Mouse (Mus musculus) lung, embryonic 14.5 days (tissue): ENCODE results near the gene Defb28. TPM values are rescaled to one million over a fixed set of nuclear protein-coding genes. Genes with fewer than 3 reads are reported as not detected.

ENCODE experiments used
- ATAC-seq: fragments of 200-750 bp; cut with Nextera tagmentation; 2 replicates; pipeline ENCODE4 v1.8.0; 2017; ENCODE audit warnings: mild to moderate bottlenecking, moderate TSS enrichment, moderate library complexity; ENCODE audit not compliant: insufficient read depth
- DNase-seq: peaks from one replicate; pipeline ENCODE4 v3.0.0-alpha.2; 2015
- H3K27ac ChIP-seq: fragments of 300-500 bp; sonication (generic); 2 replicates; pipeline ENCODE4 v1.5.1; 2014; ENCODE audit warnings: low read depth, mild to moderate bottlenecking, moderate library complexity
- H3K27me3 ChIP-seq: fragments of 300-500 bp; sonication (generic); 2 replicates; pipeline ENCODE4 v1.6.1; 2014; ENCODE audit warnings: low read length, control low read depth; ENCODE audit not compliant: insufficient read depth
- H3K36me3 ChIP-seq: fragments of 300-500 bp; sonication (generic); 2 replicates; pipeline ENCODE4 v1.6.1; 2014; ENCODE audit warnings: control low read depth; ENCODE audit not compliant: insufficient read depth
- H3K4me1 ChIP-seq: fragments of 300-500 bp; sonication (generic); 2 replicates; pipeline ENCODE4 v1.6.1; 2014; ENCODE audit warnings: antibody characterized with exemption, control low read depth; ENCODE audit not compliant: insufficient read depth
- H3K4me2 ChIP-seq: fragments of 300-500 bp; sonication (generic); 2 replicates; pipeline ENCODE4 v1.6.1; 2014; ENCODE audit warnings: mild to moderate bottlenecking
- H3K4me3 ChIP-seq: fragments of 300-500 bp; sonication (generic); 2 replicates; pipeline ENCODE4 v1.5.1; 2014; ENCODE audit warnings: low read depth, low read length
- H3K9ac ChIP-seq: fragments of 300-500 bp; sonication (generic); 2 replicates; pipeline ENCODE4 v1.6.1; 2014
- H3K9me3 ChIP-seq: fragments of 300-500 bp; sonication (generic); 2 replicates; pipeline ENCODE4 v1.6.1; 2016; ENCODE audit warnings: low read depth, low read length, control low read depth
- CTCF ChIP-seq: IDR thresholded peaks from 2 replicates; pipeline ENCODE4 v1.5.1; 2016; ENCODE audit warnings: antibody characterized with exemption, low read depth
- WGBS: fragments of 180-500 bp; shearing (Covaris S2); extraction: QIAGEN DNeasy Blood & Tissue Kit; methylation state at CpG from one replicate; pipeline ENCODE4 v1.1.7; 2014; 5-methylcytosine and 5-hydroxymethylcytosine counted together
- polyA plus RNA-seq: library from polyadenylated mRNA; unstranded; fragments of >200 nt; fragmentation: Nextera tagmentation; extraction: Ambion mirVana; gene quantifications from 2 replicates; pipeline ENCODE4 v1.2.1, GENCODE M21; 2014

The Defb28 gene
- polyA plus RNA-seq, 1 experiment from 2014 or later = not detected

GRCm38 (mm10) chr2:152493151-152493550, 24.9 kb upstream of the Defb28 start:
- Histone ChIP-seq H3K4me3 (no peak overlapping the region), H3K36me3 (no peaks in the 10 kb centered on the region), H3K9me3 (no peaks in the 10 kb centered on the region), H3K9ac (no peak overlapping the region), H3K27ac (no peak overlapping the region), H3K4me1 (no peaks in the 10 kb centered on the region), H3K27me3 (no peaks in the 10 kb centered on the region), H3K4me2 (no peak overlapping the region)
- no peak for DNase-seq
- 72% methylated on average over 6 of the region's 6 CpGs for WGBS
- TF ChIP-seq CTCF = 0 out of 2 replicates have a peak, but pooled peaks have one; percentile 22
- no peak for ATAC-seq

GRCm38 (mm10) chr2:152498020-152498419, 20.0 kb upstream of the Defb28 start:
- Histone ChIP-seq H3K9me3 (no peaks in the 10 kb centered on the region), H3K27me3 (no peaks in the 10 kb centered on the region), H3K27ac (no peak overlapping the region), H3K4me2 (no peak overlapping the region), H3K4me1 (no peaks in the 10 kb centered on the region), H3K36me3 (no peaks in the 10 kb centered on the region), H3K9ac (no peak overlapping the region), H3K4me3 (no peak overlapping the region)
- TF ChIP-seq CTCF = no peak
- ATAC-seq (no peak), DNase-seq (no peak)
- 45% methylated on average over 6 of the region's 6 CpGs for WGBS

- no peak overlapping the region for H3K4me2 ChIP-seq
- DNase-seq = peak; percentile 10
- no peak for ATAC-seq
Measured at GRCm38 (mm10) chr2:152500204-152500862, 17.7 kb upstream of the Defb28 start.

DNA sequence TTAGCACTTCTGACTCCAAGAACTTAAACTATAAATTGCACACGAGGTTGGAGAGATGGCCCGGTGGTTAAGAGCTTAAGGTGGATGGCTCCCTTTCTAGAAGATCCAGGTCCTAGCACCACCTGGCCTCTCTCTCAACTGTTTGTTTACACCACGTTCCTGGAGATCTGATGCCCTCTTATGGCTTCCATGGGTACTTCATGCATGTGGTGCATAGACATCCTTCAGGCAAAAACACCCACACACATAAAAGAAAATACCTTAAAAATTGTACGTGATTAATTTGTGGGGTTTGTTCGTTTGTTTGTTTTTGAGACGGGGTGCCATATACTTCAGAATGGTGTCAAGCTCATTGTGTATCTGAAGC, 17.2 kb upstream of the Defb28 start:
- ATAC-seq = no peak
- H3K9me3 ChIP-seq = no peaks in the 10 kb centered on the region

More at GRCm38 (mm10) chr2:152500204-152500862, 17.7 kb upstream of the Defb28 start:
- no peaks in the 10 kb centered on the region for H3K36me3 ChIP-seq
- TF ChIP-seq CTCF = no peak
- H3K4me1 ChIP-seq = no peaks in the 10 kb centered on the region
- H3K4me3 ChIP-seq = no peak overlapping the region
- no peak overlapping the region for H3K27ac ChIP-seq
- H3K9me3 ChIP-seq = no peaks in the 10 kb centered on the region
- H3K27me3 ChIP-seq = no peaks in the 10 kb centered on the region
- no peak overlapping the region for H3K9ac ChIP-seq
- WGBS = 52% methylated on average over 7 of the region's 7 CpGs

DNA sequence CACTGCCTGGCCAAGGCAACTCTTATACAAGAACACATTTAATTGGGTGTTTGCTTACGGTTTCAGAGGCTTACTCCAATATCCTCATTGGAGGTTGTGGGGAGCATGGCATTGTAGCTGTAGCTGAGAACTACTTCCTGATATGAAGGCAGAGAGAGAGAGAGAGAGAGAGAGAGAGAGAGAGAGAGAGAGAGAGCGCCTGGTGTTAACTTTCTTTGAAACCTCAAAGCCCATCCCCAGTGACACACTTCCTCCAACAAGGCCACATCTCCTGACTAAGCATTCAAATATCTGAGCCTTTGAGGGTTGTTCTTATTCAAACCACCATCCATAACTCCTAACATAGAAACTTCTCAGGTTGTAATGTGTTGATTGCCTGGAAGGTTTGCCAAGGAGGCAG, 14.1 kb upstream of the Defb28 start:
- H3K4me1 ChIP-seq = no peaks in the 10 kb centered on the region
- H3K4me3 ChIP-seq = no peak overlapping the region
- H3K36me3 ChIP-seq = no peaks in the 10 kb centered on the region
- H3K27ac ChIP-seq = no peak overlapping the region
- H3K9me3 ChIP-seq = no peaks in the 10 kb centered on the region
- H3K27me3 ChIP-seq = no peaks in the 10 kb centered on the region
- DNase-seq (no peak), ATAC-seq (no peak)
- WGBS = 70% methylated on average over 2 of the region's 2 CpGs
- H3K9ac ChIP-seq = no peak overlapping the region
- TF ChIP-seq CTCF = no peak
- no peak overlapping the region for H3K4me2 ChIP-seq

More for the DNA sequence above, 17.2 kb upstream of the Defb28 start:
- no peaks in the 10 kb centered on the region for H3K4me1 ChIP-seq
- H3K9ac ChIP-seq = no peak overlapping the region
- H3K4me3 ChIP-seq = no peak overlapping the region
- no peaks in the 10 kb centered on the region for H3K27me3 ChIP-seq
- no peak for DNase-seq
- no peak overlapping the region for H3K27ac ChIP-seq
- TF ChIP-seq CTCF = peak; percentile 36; the same call in 1 of the 2 replicates
- H3K4me2 ChIP-seq = no peak overlapping the region
- WGBS = 78% methylated on average over 6 of the region's 6 CpGs
- H3K36me3 ChIP-seq = no peaks in the 10 kb centered on the region

- H3K4me1 ChIP-seq = no peaks in the 10 kb centered on the region
- 92% methylated on average over 1 of the region's 1 CpGs for WGBS
- H3K27me3 ChIP-seq = no peaks in the 10 kb centered on the region
- no peaks in the 10 kb centered on the region for H3K36me3 ChIP-seq
- no peak within 1 kb of the TSS for H3K4me2 ChIP-seq
- H3K27ac ChIP-seq = no peak within 1 kb of the TSS
- no peaks in the 10 kb centered on the region for H3K9me3 ChIP-seq
- ATAC-seq (no peak), DNase-seq (no peak)
- H3K4me3 ChIP-seq = no peak within 1 kb of the TSS
- no peak within 1 kb of the TSS for H3K9ac ChIP-seq
- TF ChIP-seq CTCF = no peak
Measured at GRCm38 (mm10) chr2:152511592-152511991, 6.5 kb upstream of the Defb28 start, which contains the start of gene Defb26. TSS of gene Defb26 (minus strand) at chr2:152511692.

GRCm38 (mm10) chr2:152516084-152516483, 2.0 kb upstream of the Defb28 start:
- Histone ChIP-seq H3K4me1 (no peaks in the 10 kb centered on the region), H3K27me3 (no peaks in the 10 kb centered on the region), H3K9ac (no peak overlapping the region), H3K4me3 (no peak overlapping the region), H3K27ac (no peak overlapping the region), H3K9me3 (no peaks in the 10 kb centered on the region), H3K4me2 (no peak overlapping the region), H3K36me3 (no peaks in the 10 kb centered on the region)
- ATAC-seq = 0 out of 2 replicates have a peak, but pooled peaks have one; percentile 11
- DNase-seq = peak; percentile 16
- no peak for TF ChIP-seq CTCF
- WGBS = 47% methylated on average over 4 of the region's 4 CpGs
